Mouse (Mus musculus) MEL (cell line): ENCODE results near the gene Frmd5. TPM values are rescaled to one million over a fixed set of nuclear protein-coding genes. Genes with fewer than 3 reads are reported as not detected.
A peak's percentile ranks its signal among the peaks of the same experiment; 100 is the strongest.

Source experiments
- DNase-seq: peaks from one replicate; pipeline ENCODE4 v3.0.0; 2011; ENCODE audit warnings: low read depth, low spot score
- H3K27ac ChIP-seq: 2 replicates; pipeline ENCODE4 v1.5.1; 2012; ENCODE audit warnings: low read depth, mild to moderate bottlenecking, control low read depth, low read length, moderate library complexity; ENCODE audit not compliant: control insufficient read depth
- H3K27me3 ChIP-seq, 2 experiments: fragments of 150-350 bp in 1 of 2; sonication (generic) in 1 of 2; 2 replicates each; pipeline ENCODE4 v1.6.1; 2012; ENCODE audit warnings: low read length in 2 of 2, mild to moderate bottlenecking in 2 of 2, improper control_type of control experiment in 1 of 2, moderate library complexity in 1 of 2; ENCODE audit not compliant: insufficient read depth in 2 of 2, control insufficient read depth in 1 of 2
- H3K36me3 ChIP-seq, 2 experiments: 2 replicates each; pipeline ENCODE4 v1.6.1; 2012 to 2014; ENCODE audit warnings: low read length in 2 of 2, improper control_type of control experiment in 1 of 2, inconsistent platforms in 1 of 2, mild to moderate bottlenecking in 1 of 2; ENCODE audit not compliant: insufficient read depth in 2 of 2, control insufficient read depth in 1 of 2
- H3K4me1 ChIP-seq, 2 experiments: fragments of 150-350 bp in 1 of 2; sonication (generic) in 1 of 2; 2 replicates each; pipeline ENCODE4 v1.6.1; 2012; ENCODE audit warnings: low read length in 2 of 2, improper control_type of control experiment in 1 of 2, mild to moderate bottlenecking in 1 of 2; ENCODE audit not compliant: insufficient read depth in 2 of 2, control insufficient read depth in 1 of 2
- H3K4me3 ChIP-seq, 2 experiments: fragments of 150-350 bp in 1 of 2; sonication (generic) in 1 of 2; 2 replicates each; pipeline ENCODE4 v1.5.1; 2012; ENCODE audit warnings: low read depth in 2 of 2, low read length in 2 of 2, mild to moderate bottlenecking in 2 of 2, moderate library complexity in 2 of 2, control low read depth in 1 of 2, improper control_type of control experiment in 1 of 2; ENCODE audit not compliant: control insufficient read depth in 1 of 2, insufficient read depth in 1 of 2
- H3K79me2 ChIP-seq: 2 replicates; pipeline ENCODE4 v1.6.1; 2012; ENCODE audit warnings: mild to moderate bottlenecking, low read length, moderate library complexity; ENCODE audit not compliant: control insufficient read depth, poor library complexity, insufficient read depth
- H3K9ac ChIP-seq: 2 replicates; pipeline ENCODE4 v1.6.1; 2012; ENCODE audit warnings: low read depth, mild to moderate bottlenecking, control low read depth, low read length, moderate library complexity; ENCODE audit not compliant: control insufficient read depth, poor library complexity, severe bottlenecking
- H3K9me3 ChIP-seq: fragments of 150-350 bp; sonication (generic); replicated peaks from 2 replicates; pipeline ENCODE4 v1.6.1; 2012; ENCODE audit warnings: mild to moderate bottlenecking, low read length, improper control_type of control experiment, moderate library complexity; ENCODE audit not compliant: insufficient read depth
- BHLHE40 ChIP-seq: IDR thresholded peaks from 2 replicates; pipeline ENCODE4 v1.6.1; 2012; ENCODE audit warnings: low read depth, mild to moderate bottlenecking, inconsistent platforms, low read length, improper control_type of control experiment, borderline replicate concordance
- CHD2 ChIP-seq: IDR thresholded peaks from 2 replicates; pipeline ENCODE4 v1.6.1; 2011; ENCODE audit warnings: low read length, improper control_type of control experiment
- GABPA ChIP-seq: IDR thresholded peaks from 2 replicates; pipeline ENCODE4 v1.6.1; 2012; ENCODE audit warnings: low read depth, mild to moderate bottlenecking, inconsistent platforms, low read length, improper control_type of control experiment, moderate library complexity
- MAZ ChIP-seq: IDR thresholded peaks from 2 replicates; pipeline ENCODE4 v1.6.1; 2012; ENCODE audit warnings: low read depth, mild to moderate bottlenecking, inconsistent platforms, low read length, improper control_type of control experiment
- MEF2A ChIP-seq: IDR thresholded peaks from 2 replicates; pipeline ENCODE4 v1.6.1; 2014; ENCODE audit warnings: low read depth, mild to moderate bottlenecking, inconsistent platforms, low read length, improper control_type of control experiment; ENCODE audit not compliant: poor library complexity, insufficient replicate concordance, severe bottlenecking; ENCODE audit errors: extremely low read depth
- SMC3 ChIP-seq: IDR thresholded peaks from 2 replicates; pipeline ENCODE4 v1.6.1; 2011; ENCODE audit warnings: low read depth, low read length, improper control_type of control experiment
- TBP ChIP-seq: IDR thresholded peaks from 2 replicates; pipeline ENCODE4 v1.8.0; 2011; ENCODE audit warnings: low read depth, low read length, improper control_type of control experiment
- UBTF ChIP-seq: IDR thresholded peaks from 2 replicates; pipeline ENCODE4 v1.6.1; 2012; ENCODE audit warnings: low read depth, mild to moderate bottlenecking, inconsistent platforms, low read length, improper control_type of control experiment, moderate library complexity, borderline replicate concordance; ENCODE audit not compliant: insufficient read depth
- ZMIZ1 ChIP-seq: IDR thresholded peaks from 2 replicates; pipeline ENCODE4 v1.6.1; 2012; ENCODE audit warnings: low read depth, mild to moderate bottlenecking, inconsistent platforms, low read length, improper control_type of control experiment, moderate library complexity
- polyA plus RNA-seq, 2 experiments: library from polyadenylated mRNA; stranded (reverse) in 1 of 2; unstranded in 1 of 2; fragments of >175 nt in 1 of 2; fragments of >200 nt in 1 of 2; gene quantifications; 2 replicates each; pipeline versions ENCODE4 v1.2.1 to v1.2.4; 2012; ENCODE audit warnings: low replicate concordance in 2 of 2, low read depth in 1 of 2; ENCODE audit not compliant: insufficient read length in 2 of 2, insufficient read depth in 1 of 2, missing spikeins in 1 of 2
- total RNA-seq: library from RNA; depleted of rRNA; stranded (reverse); fragments of 300-350 nt; gene quantifications from 2 replicates; pipeline ENCODE4 v1.2.3, GENCODE M21; 2012

Gene Frmd5
- total and polyA plus RNA-seq, 3 experiments: 0.04 to 0.15 TPM; not detected in 1

- Histone ChIP-seq H3K9ac (no peak overlapping the region), H3K79me2 (peaks cover 46% of the 10 kb centered on the region), H3K4me1 (peaks cover 0 to 8% of the 10 kb centered on the region in 2 experiments; a peak in 2 of 4 replicates), H3K4me3 (no peak overlapping the region), H3K27ac (no peak overlapping the region), H3K27me3 (no peaks in the 10 kb centered on the region), H3K9me3 (no peaks in the 10 kb centered on the region), H3K36me3 (peaks cover 4 to 9% of the 10 kb centered on the region in 2 experiments)
- no peak for DNase-seq
- TF ChIP-seq SMC3: no peak
- no peak for TF ChIP-seq BHLHE40
- no peak for TF ChIP-seq TBP
- TF ChIP-seq ZMIZ1: no peak
- no peak for TF ChIP-seq MAZ
- TF ChIP-seq UBTF: no peak
Measured at GRCm38 (mm10) chr2:121511401-121511800, 295.5 kb downstream of the Frmd5 start.

DNA sequence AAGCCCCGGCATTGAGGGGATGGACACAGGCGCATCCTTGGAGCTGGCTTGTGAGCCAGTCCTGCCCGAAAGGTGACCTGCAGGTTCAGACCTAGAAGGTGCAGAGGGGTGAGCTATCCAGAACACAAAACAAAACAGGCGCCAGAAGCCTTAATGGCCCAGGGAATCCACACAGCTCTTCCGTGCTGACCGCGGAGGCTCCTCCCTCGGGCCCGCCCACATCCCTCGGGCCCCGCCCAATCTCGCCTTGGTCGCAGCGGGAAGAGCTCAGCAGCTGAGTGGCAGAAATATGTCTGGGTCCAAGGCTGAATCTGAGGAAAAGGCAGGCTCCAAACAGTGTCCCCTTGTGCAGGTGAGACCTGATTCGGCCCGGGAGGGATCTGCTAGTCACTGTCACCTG, 297.3 kb downstream of the Frmd5 start:
- H3K9me3 ChIP-seq: no peaks in the 10 kb centered on the region
- no peaks in the 10 kb centered on the region for H3K27me3 ChIP-seq
- no peak for TF ChIP-seq CHD2
- no peak for TF ChIP-seq MAZ
- no peak for TF ChIP-seq MEF2A
- no peak for TF ChIP-seq GABPA
- TF ChIP-seq, all 39 proteins: peak for 0
- no peak for DNase-seq
- no peak overlapping the region for H3K9ac ChIP-seq
- H3K79me2 ChIP-seq: peaks cover 48% of the 10 kb centered on the region
- peaks cover 4 to 5% of the 10 kb centered on the region in 2 experiments; a peak in 3 of 4 replicates for H3K36me3 ChIP-seq
- no peak overlapping the region for H3K27ac ChIP-seq
- H3K4me3 ChIP-seq: no peak overlapping the region
- peaks cover 0 to 3% of the 10 kb centered on the region in 2 experiments; a peak in 1 of 4 replicates for H3K4me1 ChIP-seq

DNA sequence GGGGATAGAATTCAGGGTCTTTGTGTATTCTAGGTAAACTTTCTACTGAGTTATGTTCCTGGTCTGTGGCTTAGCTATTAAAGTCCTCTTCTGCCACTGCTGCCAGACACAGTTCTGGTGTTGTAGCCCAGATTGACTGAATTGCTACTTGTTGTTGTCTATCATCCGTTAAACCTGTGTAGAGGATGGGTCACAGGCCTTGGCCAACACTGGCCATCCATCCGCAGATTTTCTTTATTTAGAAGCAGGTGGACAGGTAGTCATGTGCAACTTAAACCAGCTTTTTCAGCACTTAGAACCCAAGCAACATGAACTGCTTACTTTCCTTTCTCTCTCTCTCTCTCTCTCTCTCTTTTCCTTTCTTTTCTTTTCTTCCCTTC, 298.9 kb downstream of the Frmd5 start:
- no peak for TF ChIP-seq TBP
- peaks cover 0 to 4% of the 10 kb centered on the region in 2 experiments; a peak in 2 of 4 replicates for H3K4me1 ChIP-seq

More for the DNA sequence above, 298.9 kb downstream of the Frmd5 start:
- no peaks in the 10 kb centered on the region for H3K27me3 ChIP-seq
- no peak overlapping the region for H3K27ac ChIP-seq
- peaks cover 46% of the 10 kb centered on the region for H3K79me2 ChIP-seq
- H3K36me3 ChIP-seq: peaks cover 1 to 4% of the 10 kb centered on the region in 2 experiments; a peak in 1 of 4 replicates
- peak overlapping the region; percentile 13 to 59; a peak in 3 of 4 replicates for H3K4me3 ChIP-seq
- no peaks in the 10 kb centered on the region for H3K9me3 ChIP-seq
- DNase-seq: no peak
- peak overlapping the region; percentile 91 for H3K9ac ChIP-seq
